Mouse (Mus musculus): ENCODE measurements at regions not wholly inside any gene's neighbourhood (a gene's known extent, or its start where the extent isn't known, plus 50 kb on each side); places are given as distances from the start of the nearest gene placed in this dataset.

DNA sequence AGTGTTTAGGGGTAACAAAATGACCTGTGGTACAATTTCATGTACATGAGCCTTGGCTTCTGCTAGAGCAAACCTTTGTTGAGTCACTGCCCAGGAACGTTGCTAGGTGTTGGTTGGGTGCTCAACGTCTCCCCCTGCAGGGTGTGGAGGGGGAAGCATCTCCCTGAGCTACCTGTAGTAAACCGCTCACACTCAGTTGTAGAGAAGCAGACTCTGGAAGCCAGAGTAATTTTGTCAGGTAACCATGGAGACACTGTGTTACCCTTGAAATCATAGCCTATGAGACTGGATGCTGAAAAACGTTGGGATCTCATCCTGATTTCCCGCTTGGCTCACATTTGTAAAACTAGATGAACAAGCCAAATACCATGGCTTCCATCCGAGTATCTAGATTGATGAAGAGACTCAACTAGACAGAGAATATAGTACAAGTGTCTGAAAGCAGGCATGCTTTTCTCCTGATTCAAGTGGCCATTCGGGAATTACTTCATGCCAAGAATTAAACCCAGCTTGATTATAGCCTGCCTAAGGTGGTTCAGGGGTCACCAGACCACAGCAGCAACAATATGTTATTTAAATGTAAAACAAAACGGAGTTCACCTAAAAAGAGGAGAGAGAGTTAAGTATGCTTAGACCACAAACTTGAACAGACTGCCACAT, 63.7 kb upstream of the Ctla4 start:
- Histone ChIP-seq H3K4me3 (ENCODE audit: insufficient read depth, low read length) (no peak overlapping the region), H3K27ac (ENCODE audit: insufficient read depth, low read length) (no peak overlapping the region), H3K4me1 (ENCODE audit: control insufficient read depth, insufficient read depth, low read length) (peaks cover 2% of the 10 kb centered on the region; the same call in 1 of the 2 replicates)
- no peak for TF ChIP-seq POLR2A (IDR thresholded peaks at IDR 0.05; ENCODE audit: extremely low read depth, insufficient read depth, low read length)
- TF ChIP-seq CTCF (IDR thresholded peaks at IDR 0.05; ENCODE audit: extremely low read depth, insufficient read depth, low read length), result peak; percentile 64

DNA sequence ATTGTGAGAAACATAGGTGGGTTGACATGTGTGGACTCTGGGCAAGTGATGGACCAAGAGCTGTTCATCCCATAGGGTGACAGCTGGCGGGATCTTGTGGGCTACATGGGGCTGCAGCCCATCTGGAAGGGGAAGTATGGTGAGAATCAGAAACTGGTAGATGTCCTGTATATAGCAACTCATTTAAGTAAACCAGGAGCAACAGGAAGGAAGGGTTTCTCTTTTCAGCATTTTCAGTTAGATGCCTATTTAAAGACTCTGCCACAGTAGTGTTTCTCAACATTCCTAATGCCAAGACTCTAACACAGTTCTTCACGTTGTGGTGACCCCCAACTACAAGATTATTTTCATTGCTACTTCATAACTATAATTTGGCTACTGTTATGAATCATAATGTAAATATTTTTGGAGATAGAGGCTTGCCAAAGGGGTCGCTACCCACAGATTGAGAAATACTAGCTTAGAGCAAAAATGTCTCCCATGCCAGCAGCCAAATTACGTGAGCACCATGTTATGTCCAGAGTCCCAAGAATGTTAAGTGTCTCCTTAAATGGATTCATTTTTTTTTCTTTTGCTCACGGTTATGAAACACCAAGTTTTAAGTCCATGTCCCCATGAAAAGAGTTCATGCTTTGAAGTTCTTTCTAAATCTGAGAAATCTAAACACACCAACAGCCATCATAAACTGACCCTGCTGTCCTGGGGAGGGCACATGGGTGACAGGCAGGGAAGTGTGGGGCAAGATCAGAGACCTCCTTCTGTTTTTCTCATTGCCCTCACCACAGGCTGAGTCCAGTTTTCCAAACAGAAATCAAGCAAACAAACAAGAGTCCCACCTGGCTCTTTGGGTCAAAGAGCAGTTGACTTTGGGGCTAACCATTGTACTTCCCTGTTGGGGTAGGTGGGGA, 62.3 kb upstream of the Ctla4 start:
- Histone ChIP-seq H3K27ac (ENCODE audit: insufficient read depth, low read length) (no peak overlapping the region), H3K4me3 (ENCODE audit: insufficient read depth, low read length) (no peak overlapping the region), H3K4me1 (ENCODE audit: control insufficient read depth, insufficient read depth, low read length) (peaks cover 2% of the 10 kb centered on the region; the same call in 1 of the 2 replicates)
- TF ChIP-seq POLR2A (IDR thresholded peaks at IDR 0.05; ENCODE audit: extremely low read depth, insufficient read depth, low read length) (no peak), CTCF (IDR thresholded peaks at IDR 0.05; ENCODE audit: extremely low read depth, insufficient read depth, low read length) (no peak)

DNA sequence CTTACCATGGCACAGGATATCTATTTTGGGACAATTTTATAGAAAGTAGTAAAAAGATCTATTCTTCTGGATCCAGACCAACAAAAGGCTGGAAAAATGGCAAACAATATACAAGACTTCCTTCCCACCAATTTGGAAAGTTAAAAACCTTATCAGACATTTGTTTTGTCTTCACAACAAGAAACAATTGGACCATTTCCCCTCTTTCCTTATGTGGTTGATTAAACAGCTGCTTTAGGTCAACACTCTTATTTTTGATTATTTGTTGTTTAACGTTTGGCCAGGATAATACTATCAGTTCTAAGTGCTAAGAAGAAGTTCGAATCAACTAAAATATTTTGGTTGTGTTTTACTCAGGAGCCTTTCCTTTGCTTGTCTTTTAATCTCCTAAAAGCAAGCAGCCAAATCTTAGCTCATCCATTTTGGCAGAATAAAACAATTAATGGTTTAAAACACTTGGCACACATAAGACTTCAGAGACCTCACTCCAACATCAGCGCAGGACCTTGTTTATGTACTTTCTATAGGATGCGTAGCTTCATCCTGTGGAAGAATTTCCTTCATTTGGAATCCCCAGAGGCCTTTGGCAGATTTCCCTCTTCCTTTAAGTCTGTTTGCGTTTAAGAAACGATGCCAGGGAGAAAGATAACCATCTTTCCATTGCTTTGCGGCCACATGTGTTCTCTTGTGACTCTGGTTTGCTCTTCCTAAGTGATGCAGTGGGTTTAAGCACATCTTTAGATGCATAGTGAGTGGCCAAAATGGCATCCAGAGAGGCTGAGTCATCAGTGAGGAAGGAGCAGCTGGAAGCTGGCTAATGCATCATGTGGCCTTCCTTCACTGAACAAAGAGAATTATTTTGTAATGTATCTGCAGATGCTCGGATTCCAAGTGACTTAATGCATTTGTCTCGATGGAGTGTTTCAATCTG, 61.3 kb upstream of the Ctla4 start:
- H3K27ac ChIP-seq (ENCODE audit: insufficient read depth, low read length), result no peak overlapping the region
- H3K4me1 ChIP-seq (ENCODE audit: control insufficient read depth, insufficient read depth, low read length), result peaks cover 2% of the 10 kb centered on the region; the same call in 1 of the 2 replicates
- H3K4me3 ChIP-seq (ENCODE audit: insufficient read depth, low read length), result no peak overlapping the region
- TF ChIP-seq CTCF (IDR thresholded peaks at IDR 0.05; ENCODE audit: extremely low read depth, insufficient read depth, low read length) (no peak), POLR2A (IDR thresholded peaks at IDR 0.05; ENCODE audit: extremely low read depth, insufficient read depth, low read length) (no peak)

DNA sequence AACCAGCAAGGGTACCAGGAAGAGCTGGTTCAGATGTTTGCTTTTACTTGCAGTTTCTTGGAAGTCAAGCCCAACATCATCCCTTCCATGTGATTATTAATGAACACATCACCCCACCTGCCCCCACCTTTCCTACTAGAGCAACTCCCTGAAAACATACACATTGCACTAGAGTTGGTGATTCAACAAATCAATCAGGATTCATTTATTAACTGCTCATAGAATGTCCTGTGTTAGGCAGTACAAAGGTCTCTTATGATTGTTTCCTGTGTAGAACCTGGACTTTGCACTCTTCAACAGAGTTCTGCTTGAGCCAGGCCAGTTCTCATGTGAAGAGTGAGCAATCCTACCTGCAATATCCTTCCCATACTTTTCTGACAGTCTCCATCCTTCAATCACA, 59.8 kb upstream of the Ctla4 start:
- peaks cover 2% of the 10 kb centered on the region; the same call in 1 of the 2 replicates for H3K4me1 ChIP-seq (ENCODE audit: control insufficient read depth, insufficient read depth, low read length)
- H3K4me3 ChIP-seq (ENCODE audit: insufficient read depth, low read length), result no peak overlapping the region
- H3K27ac ChIP-seq (ENCODE audit: insufficient read depth, low read length), result no peak overlapping the region
- TF ChIP-seq CTCF (IDR thresholded peaks at IDR 0.05; ENCODE audit: extremely low read depth, insufficient read depth, low read length) (no peak), POLR2A (IDR thresholded peaks at IDR 0.05; ENCODE audit: extremely low read depth, insufficient read depth, low read length) (no peak)

DNA sequence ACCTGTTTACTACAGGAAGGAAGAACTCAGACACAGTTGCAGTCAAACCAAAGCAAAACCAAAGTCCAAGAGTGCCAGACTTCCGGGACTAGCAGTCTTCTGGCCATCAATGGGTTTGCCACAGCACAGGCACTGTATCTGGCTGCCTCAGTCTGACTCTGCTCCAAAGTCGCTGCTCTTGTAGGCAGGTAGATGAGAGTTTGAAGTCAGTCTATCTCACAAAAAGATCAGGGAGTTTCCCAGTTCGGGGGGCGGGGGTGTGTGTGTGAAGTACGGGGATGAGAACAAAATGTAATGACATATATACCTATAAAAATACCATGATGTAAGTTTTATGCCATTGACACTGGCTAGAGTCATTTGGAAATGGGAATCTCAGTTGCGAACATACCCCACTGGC, 58.6 kb upstream of the Ctla4 start:
- no peak overlapping the region for H3K4me3 ChIP-seq (ENCODE audit: insufficient read depth, low read length)
- peaks cover 2% of the 10 kb centered on the region; the same call in 1 of the 2 replicates for H3K4me1 ChIP-seq (ENCODE audit: control insufficient read depth, insufficient read depth, low read length)
- no peak overlapping the region for H3K27ac ChIP-seq (ENCODE audit: insufficient read depth, low read length)
- no peak for TF ChIP-seq POLR2A (IDR thresholded peaks at IDR 0.05; ENCODE audit: extremely low read depth, insufficient read depth, low read length)
- no peak for TF ChIP-seq CTCF (IDR thresholded peaks at IDR 0.05; ENCODE audit: extremely low read depth, insufficient read depth, low read length)

DNA sequence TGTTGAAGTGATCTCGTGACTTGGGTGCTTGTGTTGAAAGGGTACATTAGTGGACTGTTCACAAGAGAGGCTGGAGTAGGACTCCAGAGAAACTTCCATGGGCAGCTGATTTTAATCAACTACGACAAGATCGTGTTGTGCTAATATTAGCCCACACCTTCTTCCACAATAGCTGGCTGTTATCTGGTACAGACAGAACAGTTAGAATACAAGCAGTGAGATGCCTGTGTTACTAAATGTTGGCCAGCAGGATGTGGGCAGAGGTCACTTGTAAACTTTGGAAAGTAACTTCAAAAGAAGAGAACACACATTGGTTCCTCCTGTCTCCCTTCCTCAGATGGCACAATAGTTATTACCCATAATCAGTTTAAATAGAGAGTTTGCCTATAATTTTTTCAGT, 57.0 kb upstream of the Ctla4 start:
- no peak overlapping the region for H3K4me3 ChIP-seq (ENCODE audit: insufficient read depth, low read length)
- H3K27ac ChIP-seq (ENCODE audit: insufficient read depth, low read length), result no peak overlapping the region
- TF ChIP-seq POLR2A (IDR thresholded peaks at IDR 0.05; ENCODE audit: extremely low read depth, insufficient read depth, low read length) (no peak), CTCF (IDR thresholded peaks at IDR 0.05; ENCODE audit: extremely low read depth, insufficient read depth, low read length) (no peak)
- peaks cover 2% of the 10 kb centered on the region; the same call in 1 of the 2 replicates for H3K4me1 ChIP-seq (ENCODE audit: control insufficient read depth, insufficient read depth, low read length)

DNA sequence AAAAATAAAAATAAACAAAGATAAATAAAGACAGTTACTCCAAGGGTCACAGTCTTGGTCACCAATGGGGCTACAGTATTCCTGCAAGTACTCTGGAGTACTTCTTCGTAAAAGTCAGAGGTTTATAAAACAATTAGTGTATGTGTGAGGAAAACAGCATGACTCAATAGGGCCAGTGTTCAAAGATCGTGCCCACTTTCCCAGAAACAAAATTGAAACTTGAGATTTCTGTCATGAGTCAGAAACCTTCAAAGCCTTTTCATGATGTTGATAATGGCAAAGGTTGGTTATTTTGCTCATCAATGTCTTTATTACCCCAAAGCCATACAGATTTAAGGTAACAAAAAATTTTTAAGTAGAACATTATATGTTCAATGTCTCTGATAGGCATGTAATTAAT, 53.1 kb upstream of the Ctla4 start:
- Histone ChIP-seq H3K4me1 (ENCODE audit: control insufficient read depth, insufficient read depth, low read length) (no peaks in the 10 kb centered on the region), H3K4me3 (ENCODE audit: insufficient read depth, low read length) (no peak overlapping the region), H3K27ac (ENCODE audit: insufficient read depth, low read length) (no peak overlapping the region)
- no peak for TF ChIP-seq POLR2A (IDR thresholded peaks at IDR 0.05; ENCODE audit: extremely low read depth, insufficient read depth, low read length)
- TF ChIP-seq CTCF (IDR thresholded peaks at IDR 0.05; ENCODE audit: extremely low read depth, insufficient read depth, low read length), result no peak
